ENCODE assay signal across 8 mouse cellular contexts in the genomic region with DNA sequence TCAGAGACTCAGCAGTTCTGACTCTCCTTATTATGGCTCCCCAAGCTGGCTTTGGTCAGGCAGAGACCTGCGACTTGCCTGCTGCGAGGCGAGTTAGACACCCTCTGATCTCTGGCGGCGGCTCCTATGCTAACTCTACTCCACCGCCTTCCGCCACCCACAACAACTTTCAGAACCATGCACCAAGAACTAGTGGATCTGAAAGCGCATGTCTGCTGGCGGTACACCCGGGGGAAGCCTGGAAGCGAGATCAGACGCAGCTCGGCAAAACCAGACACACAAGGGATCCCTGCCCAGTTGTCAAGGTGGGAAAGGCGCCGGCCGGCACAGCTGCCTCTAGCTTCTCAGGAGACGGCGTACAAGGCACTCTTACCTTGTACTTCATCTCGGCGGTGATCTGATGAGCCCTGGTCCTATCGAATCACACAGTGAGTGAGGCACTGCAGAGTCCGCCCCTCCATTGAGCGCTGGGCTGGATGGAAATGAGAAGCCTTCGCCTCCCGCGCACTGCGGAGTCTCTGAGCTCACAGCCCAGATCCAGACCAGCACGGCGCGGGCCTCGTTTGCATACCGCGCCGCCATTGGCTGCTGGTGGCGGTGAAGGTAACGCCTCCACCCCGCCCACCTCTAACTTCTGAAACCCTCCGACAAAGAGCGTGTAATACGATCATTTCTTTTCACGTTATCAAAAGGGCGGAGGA.
DNase-seq lines count a peak whose midpoint lies in the region; ATAC-seq and TF ChIP-seq lines count a peak whose summit lies in the region.

No protein-coding gene starts in this region.

- H3K27me3 ChIP-seq in embryonic facial prominence, embryonic 15.5 days: no peaks in the 10 kb centered on the region; the same call in 1 of the 2 replicates
- no peaks in the 10 kb centered on the region for H3K27me3 ChIP-seq in limb, embryonic 14.5 days (ENCODE audit: control insufficient read depth, insufficient read depth, low read length)
- no peaks in the 10 kb centered on the region for H3K27me3 ChIP-seq in midbrain, embryonic 16.5 days (ENCODE audit: control insufficient read depth, insufficient read depth, low read depth, low read length)
- no peaks in the 10 kb centered on the region for H3K27me3 ChIP-seq in spleen, adult 2 months (ENCODE audit: control insufficient read depth, insufficient read depth, low read length)

- 0 out of 2 replicates have a peak, but pooled peaks cover 4% of the 10 kb centered on the region for H3K4me1 ChIP-seq in bone marrow macrophage, adult 2 months (ENCODE audit: control insufficient read depth, insufficient read depth, low read length)
- H3K4me1 ChIP-seq in embryonic facial prominence, embryonic 15.5 days: peaks cover 39% of the 10 kb centered on the region
- peaks cover 45% of the 10 kb centered on the region for H3K4me1 ChIP-seq in limb, embryonic 14.5 days (ENCODE audit: control insufficient read depth, insufficient read depth, low read length)
- peaks cover 31% of the 10 kb centered on the region for H3K4me1 ChIP-seq in midbrain, embryonic 16.5 days (ENCODE audit: control insufficient read depth, insufficient read depth, low read length)
- H3K4me1 ChIP-seq in spleen, adult 2 months (ENCODE audit: control insufficient read depth, insufficient read depth, insufficient read length): peaks cover 17% of the 10 kb centered on the region; the same call in 1 of the 2 replicates

- WGBS in embryonic facial prominence, embryonic 15.5 days: under 1% methylated on average over 42 of the region's 42 CpGs
- WGBS in limb, embryonic 14.5 days: 1% methylated on average over 42 of the region's 42 CpGs
- under 1% methylated on average over 42 of the region's 42 CpGs for WGBS in midbrain, embryonic 16.5 days
- WGBS in spleen, adult 2 months: 1% methylated on average over 42 of the region's 42 CpGs

- DNase-seq in B cell, adult 2 months: peak; percentile 91 to 92
- DNase-seq in heart, adult 9 months (ENCODE audit: low spot score in 2 of 2): peak; percentile 95 to 96
- peak; percentile 97 for DNase-seq in kidney, adult 9 months
- DNase-seq in limb, embryonic 14.5 days (ENCODE audit: low spot score): peak; percentile 97
- peak; percentile 73 to 89 for DNase-seq in spleen, adult 2 months (ENCODE audit: low read depth in 1 of 2, low spot score in 2 of 2)

- H3K9me3 ChIP-seq in embryonic facial prominence, embryonic 15.5 days (replicated peaks): no peaks in the 10 kb centered on the region
- no peaks in the 10 kb centered on the region for H3K9me3 ChIP-seq in limb, embryonic 14.5 days (ENCODE audit: control insufficient read depth, low read length)
- H3K9me3 ChIP-seq in midbrain, embryonic 16.5 days (replicated peaks; ENCODE audit: control insufficient read depth, low read length, poor library complexity, severe bottlenecking): no peaks in the 10 kb centered on the region

- H3K27ac ChIP-seq in bone marrow macrophage, adult 2 months (ENCODE audit: insufficient read depth, low read depth, low read length): no peak overlapping the region
- peak overlapping the region; percentile 97 for H3K27ac ChIP-seq in embryonic facial prominence, embryonic 15.5 days (replicated peaks)
- peak overlapping the region; percentile 89 for H3K27ac ChIP-seq in limb, embryonic 14.5 days (replicated peaks; ENCODE audit: low read depth, low read length)
- H3K27ac ChIP-seq in midbrain, embryonic 16.5 days (ENCODE audit: low read length): peak overlapping the region; percentile 91
- peak overlapping the region; percentile 79 for H3K27ac ChIP-seq in spleen, adult 2 months (ENCODE audit: insufficient read depth, low read length)

- no peaks in the 10 kb centered on the region for H3K36me3 ChIP-seq in embryonic facial prominence, embryonic 15.5 days
- no peaks in the 10 kb centered on the region for H3K36me3 ChIP-seq in limb, embryonic 14.5 days (ENCODE audit: control insufficient read depth, insufficient read depth, low read length)
- H3K36me3 ChIP-seq in midbrain, embryonic 16.5 days (ENCODE audit: control insufficient read depth, insufficient read depth, low read length): no peaks in the 10 kb centered on the region
- no peaks in the 10 kb centered on the region for H3K36me3 ChIP-seq in spleen, adult 2 months (ENCODE audit: control insufficient read depth, insufficient read depth, low read length)

- H3K4me3 ChIP-seq in bone marrow macrophage, adult 2 months (ENCODE audit: insufficient read depth, low read length): peak overlapping the region; percentile 59
- H3K4me3 ChIP-seq in embryonic facial prominence, embryonic 15.5 days (replicated peaks): peak overlapping the region; percentile 70
- peak overlapping the region; percentile 48 for H3K4me3 ChIP-seq in limb, embryonic 14.5 days (replicated peaks; ENCODE audit: low read length)
- H3K4me3 ChIP-seq in midbrain, embryonic 16.5 days (ENCODE audit: low read depth, low read length): peak overlapping the region; percentile 65
- H3K4me3 ChIP-seq in spleen, adult 2 months (ENCODE audit: extremely low read depth, insufficient read depth, insufficient read length): peak overlapping the region; percentile 68

- ATAC-seq in embryonic facial prominence, embryonic 15.5 days (ENCODE audit: insufficient number of reproducible peaks, low FRiP score, low TSS enrichment, low read depth): peak; percentile 97
- ATAC-seq in limb, embryonic 14.5 days (ENCODE audit: low FRiP score, low read depth): peak; percentile 96
- ATAC-seq in midbrain, embryonic 16.5 days: peak; percentile 99

- peak overlapping the region; percentile 68 for H3K9ac ChIP-seq in embryonic facial prominence, embryonic 15.5 days
- peak overlapping the region; percentile 58 for H3K9ac ChIP-seq in limb, embryonic 14.5 days (ENCODE audit: low read depth, low read length, severe bottlenecking)
- peak overlapping the region; percentile 72 for H3K9ac ChIP-seq in midbrain, embryonic 16.5 days (ENCODE audit: low read depth, low read length)

- TF ChIP-seq POLR2A in bone marrow macrophage, adult 2 months (IDR thresholded peaks at IDR 0.05; ENCODE audit: borderline replicate concordance, low read depth, low read length): no peak
- peak; percentile 88; the same call in 1 of the 2 replicates for TF ChIP-seq POLR2A in limb, embryonic 14.5 days (IDR thresholded peaks at IDR 0.05; ENCODE audit: borderline replicate concordance, extremely low read depth, insufficient read depth, insufficient read length)
- TF ChIP-seq POLR2A in spleen, adult 2 months (IDR thresholded peaks at IDR 0.05; ENCODE audit: low read depth, low read length): peak; percentile 94

- TF ChIP-seq CTCF in bone marrow macrophage, adult 2 months (IDR thresholded peaks at IDR 0.05; ENCODE audit: low read depth, low read length): no peak
- no peak for TF ChIP-seq CTCF in spleen, adult 2 months (IDR thresholded peaks at IDR 0.05; ENCODE audit: extremely low read depth, insufficient read depth, insufficient read length, insufficient replicate concordance)

- H3K4me2 ChIP-seq in embryonic facial prominence, embryonic 15.5 days (replicated peaks): peak overlapping the region; percentile 73
- peak overlapping the region; percentile 51 for H3K4me2 ChIP-seq in limb, embryonic 14.5 days (replicated peaks; ENCODE audit: low read depth, low read length, severe bottlenecking)
- peak overlapping the region; percentile 80 for H3K4me2 ChIP-seq in midbrain, embryonic 16.5 days (ENCODE audit: low read length)
